Mouse (Mus musculus) retina, postnatal 1 day (tissue): ENCODE measurements around the gene Coq10b.
"Not testable (repeated sequence)": the region's sequence is repeated elsewhere in the genome, so short reads cannot be mapped to it uniquely, and the experiment has no call there.

Experiments used
- DNase-seq: peaks from one replicate; pipeline ENCODE4 v3.0.0-alpha.2; 2012

Coq10b gene

GRCm38 (mm10) chr1:55058383-55058782 lies 5.8 kb downstream of the Coq10b start:
- DNase-seq: not testable (repeated sequence)

- no peak for DNase-seq
Measured at GRCm38 (mm10) chr1:55061099-55061498, 8.5 kb downstream of the Coq10b start.

GRCm38 (mm10) chr1:55061772-55062171 lies 9.2 kb downstream of the Coq10b start:
- DNase-seq: no peak

GRCm38 (mm10) chr1:55072328-55072727 lies 19.8 kb downstream of the Coq10b start:
- not testable (repeated sequence) for DNase-seq

GRCm38 (mm10) chr1:55074757-55075156 lies 22.2 kb downstream of the Coq10b start:
- DNase-seq: no peak

- no peak for DNase-seq
Measured at GRCm38 (mm10) chr1:55075652-55076394, 23.3 kb downstream of the Coq10b start.

- DNase-seq: no peak
Measured at GRCm38 (mm10) chr1:55076395-55076743, 23.8 kb downstream of the Coq10b start.

GRCm38 (mm10) chr1:55076849-55077516 lies 24.4 kb downstream of the Coq10b start:
- no peak for DNase-seq

GRCm38 (mm10) chr1:55079677-55080076 lies 27.1 kb downstream of the Coq10b start:
- DNase-seq: no peak

- no peak for DNase-seq
Measured at GRCm38 (mm10) chr1:55082106-55082505, 29.5 kb downstream of the Coq10b start.

GRCm38 (mm10) chr1:55085781-55086366 lies 33.3 kb downstream of the Coq10b start:
- no peak for DNase-seq

- peak; percentile 27 for DNase-seq
Measured at GRCm38 (mm10) chr1:55086868-55087400, 34.4 kb downstream of the Coq10b start.

GRCm38 (mm10) chr1:55087401-55087904 lies 34.9 kb downstream of the Coq10b start:
- DNase-seq: no peak

- peak; percentile 100 for DNase-seq
Measured at GRCm38 (mm10) chr1:55087932-55088610, 35.5 kb downstream of the Coq10b start, which contains the start of the genes Hspe1 and Hspd1. Gene Hspe1 (plus strand): TSS chr1:55088132. Gene Hspd1 (minus strand): TSS chr1:55088243.

- DNase-seq: no peak
Measured at GRCm38 (mm10) chr1:55088611-55089497, 36.3 kb downstream of the Coq10b start.

- DNase-seq: no peak
Measured at GRCm38 (mm10) chr1:55089498-55090064, 37.0 kb downstream of the Coq10b start.

GRCm38 (mm10) chr1:55092056-55092455 lies 39.5 kb downstream of the Coq10b start:
- no peak for DNase-seq

- no peak for DNase-seq
Measured at GRCm38 (mm10) chr1:55092469-55092868, 39.9 kb downstream of the Coq10b start.

GRCm38 (mm10) chr1:55106919-55107585 lies 54.5 kb downstream of the Coq10b start:
- DNase-seq: no peak

GRCm38 (mm10) chr1:55107644-55108043 lies 55.1 kb downstream of the Coq10b start:
- no peak for DNase-seq

GRCm38 (mm10) chr1:55108473-55108872 lies 55.9 kb downstream of the Coq10b start:
- no peak for DNase-seq
